ENCODE assay signal across 9 mouse cellular contexts in genomic region chr15:103165379-103165778, GRCm38 (mm10). TPM values are rescaled to one million over a fixed set of nuclear protein-coding genes. Genes with fewer than 3 reads are reported as not detected.
DNase-seq lines count a peak whose midpoint lies in the region; ATAC-seq lines count a peak whose summit lies in the region.
"Had no signal": no experiment of that assay in that cellular context is flagged by ENCODE, and none has a peak within 500 bp of the region (broad histone marks: within the 10 kb centered on the region; RNA-seq: fewer than 3 reads in every experiment).

No protein-coding gene starts in this region.

- ATAC-seq in hindbrain, embryonic 12.5 days (ENCODE audit: low FRiP score): 0 out of 2 replicates have a peak, but pooled peaks have one; percentile 7

- H3K4me2 ChIP-seq in hindbrain, embryonic 12.5 days (replicated peaks): peak overlapping the region; percentile 33
- H3K4me2 ChIP-seq: lung, embryonic 15.5 days had no signal

- no peaks in the 10 kb centered on the region for H3K9me3 ChIP-seq in hindbrain, embryonic 12.5 days (replicated peaks)
- H3K9me3 ChIP-seq: lung, embryonic 15.5 days had no signal

- peaks cover 50% of the 10 kb centered on the region for H3K27me3 ChIP-seq in hindbrain, embryonic 12.5 days

- no peak overlapping the region; the same call in 1 of the 2 replicates for H3K27ac ChIP-seq in hindbrain, embryonic 12.5 days
- H3K27ac ChIP-seq: lung, embryonic 15.5 days had no signal

- WGBS in hindbrain, embryonic 12.5 days: under 1% methylated on average over 13 of the region's 13 CpGs

- peak; percentile 98 for DNase-seq in MN1 (ENCODE audit: low spot score)
- DNase-seq in cerebellum, adult 9-10 months: peak; percentile 92
- DNase-seq in frontal cortex, postnatal 10 days (ENCODE audit: low spot score in 2 of 2): peak; percentile 72 to 88
- peak; percentile 76 to 96 for DNase-seq in layer of hippocampus, postnatal 25 days (ENCODE audit: extremely low spot score in 1 of 2, low spot score in 1 of 2)
- peak; percentile 89 for DNase-seq in lung, postnatal 36 days
- DNase-seq in retina, embryonic 14.5 days (ENCODE audit: low spot score): peak; percentile 97
- peak; percentile 80 for DNase-seq in thymus, postnatal 36 days

- 0 out of 2 replicates have a peak overlapping the region, but pooled peaks have one; percentile 2 for H3K4me3 ChIP-seq in hindbrain, embryonic 12.5 days
- H3K4me3 ChIP-seq: lung, embryonic 15.5 days had no signal

- peaks cover 55% of the 10 kb centered on the region for H3K4me1 ChIP-seq in hindbrain, embryonic 12.5 days

- H3K9ac ChIP-seq in hindbrain, embryonic 12.5 days: peak overlapping the region; percentile 46
- H3K9ac ChIP-seq: lung, embryonic 15.5 days had no signal

- no peaks in the 10 kb centered on the region for H3K36me3 ChIP-seq in hindbrain, embryonic 12.5 days
- H3K36me3 ChIP-seq: lung, embryonic 15.5 days had no signal

RNA-seq across cellular contexts. Expression of gene Smug1, which starts 1.5 kb away (rescaled TPM):
- 31.3 and 34.4 TPM in 2 replicates for polyA plus RNA-seq in hindbrain, embryonic 12.5 days (2016; fragmentation: Nextera tagmentation; extraction: Ambion mirVana)
- total RNA-seq in layer of hippocampus, postnatal 25 days (2021): 10 to 100 TPM; 17.4 to 20.2 TPM
